Mouse (Mus musculus): Measurements from ENCODE around the gene Zcwpw1. TPM values are rescaled to one million over a fixed set of nuclear protein-coding genes. Genes with fewer than 3 reads are reported as not detected.

Zcwpw1 gene
- polyA plus RNA-seq, 1 experiment from 2014 or later = 19.5 TPM

DNA sequence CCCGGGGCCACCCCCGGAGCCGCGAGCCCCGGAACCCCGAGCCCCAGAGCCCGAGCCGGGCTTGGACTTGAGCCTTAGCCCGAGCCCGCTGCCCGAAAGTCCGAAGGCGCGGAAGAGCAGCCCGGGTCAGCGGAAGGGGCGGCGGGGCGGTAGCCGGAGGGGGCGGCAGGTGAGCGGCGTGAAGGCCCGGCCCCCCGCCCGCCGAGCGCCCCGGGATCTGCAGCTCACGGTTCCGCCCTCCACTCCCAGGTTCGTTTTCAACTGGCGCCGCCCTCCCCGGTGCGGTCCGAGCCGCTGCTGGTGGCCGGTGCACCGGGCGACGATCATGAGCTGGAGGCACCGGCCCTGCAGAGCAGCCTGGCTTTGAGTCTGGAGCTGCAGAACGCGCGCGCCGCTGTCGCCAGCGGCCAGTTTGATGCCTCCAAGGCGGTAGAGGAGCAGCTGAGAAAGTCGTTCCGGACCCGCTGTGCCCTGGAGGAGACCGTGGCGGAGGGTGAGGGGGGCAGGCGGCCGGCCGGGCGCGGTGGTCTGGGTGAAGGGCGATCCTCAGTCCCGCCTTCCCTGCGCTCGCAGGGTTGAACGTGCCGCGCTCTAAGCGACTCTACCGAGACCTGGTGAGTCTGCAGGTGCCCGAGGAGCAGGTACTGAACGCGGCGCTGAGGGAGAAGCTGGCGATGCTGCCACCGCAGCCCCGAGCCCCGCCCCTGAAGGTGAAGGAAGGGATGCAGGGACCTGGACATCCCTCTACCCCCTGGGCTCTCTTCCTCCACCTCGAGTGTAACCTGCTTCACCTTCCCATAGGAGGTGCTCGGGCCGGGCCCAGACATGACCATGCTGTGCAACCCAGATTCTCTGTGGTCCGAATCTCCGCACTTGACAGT lies 8.3 kb upstream of the Zcwpw1 start:
- H3K4me2 ChIP-seq (replicated peaks) = peak overlapping the region; percentile 98
- ATAC-seq (ENCODE audit: low FRiP score) = peak; percentile 38
- under 1% methylated on average over 64 of the region's 83 CpGs for WGBS

DNA sequence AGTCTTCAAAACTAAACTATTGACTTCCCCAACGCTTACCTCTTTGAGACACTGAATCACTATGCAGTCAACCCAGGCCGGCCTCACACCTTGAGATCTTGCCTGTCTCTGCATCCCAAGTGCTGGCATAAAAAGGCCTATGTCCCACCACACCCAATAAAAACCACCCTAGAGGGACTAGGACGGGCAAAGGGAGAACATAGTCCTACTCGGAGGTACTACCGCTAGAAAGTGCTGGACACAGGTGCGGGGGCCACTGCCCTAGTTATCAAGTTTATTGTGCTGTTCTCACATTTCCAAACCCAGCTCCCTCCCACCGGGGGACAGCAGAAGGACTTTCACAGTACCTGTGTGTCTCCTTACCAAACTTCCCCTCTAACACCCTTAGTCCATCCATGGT lies 5.9 kb upstream of the Zcwpw1 start:
- Histone ChIP-seq H3K9ac (no peak overlapping the region), H3K27ac (no peak overlapping the region), H3K36me3 (peaks cover 44% of the 10 kb centered on the region), H3K27me3 (no peaks in the 10 kb centered on the region), H3K9me3 (replicated peaks) (no peaks in the 10 kb centered on the region), H3K4me1 (peaks cover 54% of the 10 kb centered on the region), H3K4me2 (replicated peaks) (no peak overlapping the region), H3K4me3 (no peak overlapping the region)
- no peak for ATAC-seq (ENCODE audit: low FRiP score)
- 95% methylated on average over 7 of the region's 7 CpGs for WGBS

More for the DNA sequence above, 8.3 kb upstream of the Zcwpw1 start:
- Histone ChIP-seq H3K9ac (peak overlapping the region; percentile 96), H3K4me1 (peaks cover 44% of the 10 kb centered on the region), H3K36me3 (peaks cover 43% of the 10 kb centered on the region), H3K27ac (peak overlapping the region; percentile 96), H3K4me3 (peak overlapping the region; percentile 99), H3K27me3 (no peaks in the 10 kb centered on the region), H3K9me3 (replicated peaks) (no peaks in the 10 kb centered on the region)

DNA sequence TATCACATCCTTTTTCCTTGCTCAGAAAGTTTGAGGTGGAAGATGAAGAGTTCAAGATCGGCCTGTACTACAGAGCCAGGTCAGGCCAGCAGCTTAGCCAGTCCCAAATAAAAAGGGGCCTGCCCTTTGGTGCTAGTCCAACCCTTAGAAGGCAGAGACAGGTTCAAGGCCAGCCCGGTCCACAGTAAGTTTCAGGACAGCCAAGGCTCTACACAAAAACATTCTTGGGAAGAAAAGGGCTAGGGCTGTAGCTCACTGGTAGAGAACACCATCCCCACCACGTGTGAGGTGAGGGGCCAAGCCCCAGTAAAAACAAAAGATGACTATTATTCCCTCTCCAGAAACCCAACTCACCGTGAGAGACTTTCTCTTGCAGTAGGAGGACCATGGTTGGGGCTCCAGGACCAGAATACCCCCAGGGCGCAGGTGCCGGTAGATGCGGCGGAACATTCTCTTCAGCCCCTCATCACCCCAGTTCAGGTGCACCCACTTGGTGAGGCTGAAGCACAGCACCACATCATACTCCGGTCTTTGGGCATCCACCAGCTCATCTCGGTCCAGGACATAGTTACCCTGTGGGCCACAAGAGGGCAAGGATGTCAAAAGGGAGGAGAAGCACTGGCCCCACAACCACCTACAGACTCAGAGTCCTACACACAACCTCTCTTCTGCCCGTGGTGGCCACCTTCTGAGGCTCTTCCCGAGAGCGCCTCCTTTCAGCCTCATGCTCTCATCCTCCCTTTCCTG lies 4.6 kb upstream of the Zcwpw1 start:
- Histone ChIP-seq H3K4me3 (peak overlapping the region; percentile 90), H3K4me2 (replicated peaks) (peak overlapping the region; percentile 78), H3K36me3 (peaks cover 44% of the 10 kb centered on the region), H3K27me3 (no peaks in the 10 kb centered on the region), H3K27ac (no peak overlapping the region), H3K9me3 (replicated peaks) (no peaks in the 10 kb centered on the region), H3K4me1 (peaks cover 57% of the 10 kb centered on the region), H3K9ac (peak overlapping the region; percentile 97; the same call in 1 of the 2 replicates)
- ATAC-seq (ENCODE audit: low FRiP score) = no peak
- 83% methylated on average over 13 of the region's 13 CpGs for WGBS

DNA sequence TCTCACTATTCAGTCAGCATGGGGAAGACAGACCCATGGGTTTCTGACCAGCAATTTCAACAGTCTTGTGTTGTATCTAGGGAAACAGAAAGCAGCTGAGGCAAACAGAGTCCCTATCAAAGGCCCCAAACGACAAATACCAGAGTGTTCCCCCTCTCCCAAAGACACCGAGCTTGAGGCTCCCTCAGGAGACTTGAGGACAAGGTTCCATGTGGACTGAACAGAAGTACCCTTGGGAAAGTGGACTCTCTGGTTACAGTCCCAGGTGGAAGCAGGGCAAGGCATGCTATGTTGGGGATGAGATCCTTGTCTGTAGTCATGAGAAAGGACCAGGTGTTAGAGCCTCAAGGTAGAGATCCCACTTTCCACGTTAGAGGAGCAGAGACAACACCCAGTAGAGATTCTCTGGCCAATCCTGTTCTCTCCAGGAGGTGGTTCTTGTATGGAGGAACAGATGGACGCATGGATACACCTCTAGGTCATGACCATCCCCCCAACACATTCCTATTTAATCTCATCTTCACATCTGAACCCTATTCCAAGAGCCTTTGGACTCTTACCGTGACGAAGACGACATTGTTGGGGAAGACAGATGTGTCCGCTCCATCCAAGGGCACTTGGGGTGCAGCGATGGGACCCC lies 3.6 kb upstream of the Zcwpw1 start:
- 70% methylated on average over 9 of the region's 9 CpGs for WGBS
- ATAC-seq (ENCODE audit: low FRiP score) = no peak

DNA sequence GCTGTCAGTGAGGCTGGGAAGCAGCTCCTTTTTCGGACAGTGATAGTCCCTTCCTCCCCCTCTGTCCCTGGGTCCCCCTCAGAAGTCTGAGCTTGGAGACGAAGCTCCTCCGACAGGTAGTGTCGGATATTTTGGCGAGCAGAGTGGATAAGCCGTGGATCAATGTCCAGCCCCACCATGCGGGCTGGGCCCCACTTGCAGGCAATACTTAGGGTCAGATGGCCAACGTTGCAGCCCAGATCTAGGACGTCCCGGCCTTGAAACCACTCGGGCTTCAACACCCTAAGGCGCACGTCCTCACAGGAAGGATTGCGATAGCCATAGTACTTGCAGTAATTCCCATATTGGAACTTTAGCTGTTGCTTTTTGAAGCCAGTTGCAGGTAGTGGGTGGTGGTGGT lies 3.1 kb upstream of the Zcwpw1 start:
- 83% methylated on average over 14 of the region's 14 CpGs for WGBS

More for the DNA sequence above, 3.6 kb upstream of the Zcwpw1 start:
- peak overlapping the region; percentile 78 for H3K4me2 ChIP-seq (replicated peaks)
- no peaks in the 10 kb centered on the region for H3K9me3 ChIP-seq (replicated peaks)
- no peaks in the 10 kb centered on the region; the same call in 1 of the 2 replicates for H3K27me3 ChIP-seq
- H3K36me3 ChIP-seq = peaks cover 44% of the 10 kb centered on the region
- peaks cover 60% of the 10 kb centered on the region for H3K4me1 ChIP-seq
- peak overlapping the region; percentile 90 for H3K4me3 ChIP-seq
- H3K27ac ChIP-seq = no peak overlapping the region
- peak overlapping the region; percentile 97 for H3K9ac ChIP-seq

DNA sequence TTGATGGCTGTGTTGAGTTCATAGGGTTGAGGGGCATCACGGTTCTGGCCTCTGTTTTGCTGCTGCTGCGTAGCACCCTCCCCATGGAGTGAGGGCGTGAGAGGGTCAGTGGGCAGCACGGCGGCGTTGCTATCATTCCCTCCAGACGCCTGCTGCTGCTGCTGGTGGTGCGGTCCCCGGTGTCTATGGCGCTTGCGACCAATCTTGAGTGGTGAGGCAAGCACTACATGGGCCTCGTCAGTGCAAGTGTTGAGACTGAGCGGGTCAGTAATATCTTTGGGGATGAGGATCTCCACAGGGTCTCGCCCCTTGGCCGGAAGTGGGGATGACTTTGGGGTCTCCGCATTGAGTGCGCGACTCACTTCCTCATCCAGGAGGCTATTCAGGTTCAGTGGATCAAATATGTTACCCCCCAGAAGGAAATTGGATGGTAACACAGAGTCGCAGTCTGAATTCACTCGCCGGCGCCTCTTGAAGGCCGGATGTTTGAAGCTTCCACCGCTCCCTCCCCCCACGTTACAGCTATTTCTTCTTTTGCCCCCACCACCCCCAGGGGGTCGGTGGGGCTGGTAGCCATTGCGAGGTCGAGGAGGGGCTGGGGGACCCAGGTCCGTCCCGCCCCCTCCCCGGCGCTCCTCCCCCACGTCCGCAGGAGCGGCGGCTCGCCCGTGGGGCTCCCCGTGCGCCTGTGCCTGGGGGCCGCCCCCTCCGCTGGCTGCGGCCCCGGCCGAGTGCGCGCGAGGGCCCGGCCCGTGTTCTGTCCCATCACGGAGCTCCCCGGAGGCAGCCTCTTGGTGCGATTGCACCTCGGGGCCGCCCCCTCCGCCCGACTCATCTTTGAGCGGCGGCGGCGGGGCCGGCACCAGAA lies 2.2 kb upstream of the Zcwpw1 start:
- peaks cover 49% of the 10 kb centered on the region for H3K4me1 ChIP-seq
- peak overlapping the region; percentile 78 for H3K4me2 ChIP-seq (replicated peaks)
- H3K9ac ChIP-seq = peak overlapping the region; percentile 97
- H3K27me3 ChIP-seq = peaks cover 3% of the 10 kb centered on the region; the same call in 1 of the 2 replicates
- peak overlapping the region; percentile 90 for H3K4me3 ChIP-seq
- peak; percentile 11; the same call in 1 of the 2 replicates for ATAC-seq (ENCODE audit: low FRiP score)
- H3K27ac ChIP-seq = peak overlapping the region; percentile 99
- WGBS = 2% methylated on average over 46 of the region's 62 CpGs
- H3K9me3 ChIP-seq (replicated peaks) = no peaks in the 10 kb centered on the region
- peaks cover 40% of the 10 kb centered on the region for H3K36me3 ChIP-seq

More for the DNA sequence above, 3.1 kb upstream of the Zcwpw1 start:
- Histone ChIP-seq H3K9ac (peak overlapping the region; percentile 97), H3K4me1 (peaks cover 58% of the 10 kb centered on the region), H3K9me3 (replicated peaks) (no peaks in the 10 kb centered on the region), H3K4me2 (replicated peaks) (peak overlapping the region; percentile 78), H3K4me3 (peak overlapping the region; percentile 90), H3K27me3 (peaks cover 3% of the 10 kb centered on the region; the same call in 1 of the 2 replicates), H3K27ac (no peak overlapping the region), H3K36me3 (peaks cover 44% of the 10 kb centered on the region)
- no peak for ATAC-seq (ENCODE audit: low FRiP score)

DNA sequence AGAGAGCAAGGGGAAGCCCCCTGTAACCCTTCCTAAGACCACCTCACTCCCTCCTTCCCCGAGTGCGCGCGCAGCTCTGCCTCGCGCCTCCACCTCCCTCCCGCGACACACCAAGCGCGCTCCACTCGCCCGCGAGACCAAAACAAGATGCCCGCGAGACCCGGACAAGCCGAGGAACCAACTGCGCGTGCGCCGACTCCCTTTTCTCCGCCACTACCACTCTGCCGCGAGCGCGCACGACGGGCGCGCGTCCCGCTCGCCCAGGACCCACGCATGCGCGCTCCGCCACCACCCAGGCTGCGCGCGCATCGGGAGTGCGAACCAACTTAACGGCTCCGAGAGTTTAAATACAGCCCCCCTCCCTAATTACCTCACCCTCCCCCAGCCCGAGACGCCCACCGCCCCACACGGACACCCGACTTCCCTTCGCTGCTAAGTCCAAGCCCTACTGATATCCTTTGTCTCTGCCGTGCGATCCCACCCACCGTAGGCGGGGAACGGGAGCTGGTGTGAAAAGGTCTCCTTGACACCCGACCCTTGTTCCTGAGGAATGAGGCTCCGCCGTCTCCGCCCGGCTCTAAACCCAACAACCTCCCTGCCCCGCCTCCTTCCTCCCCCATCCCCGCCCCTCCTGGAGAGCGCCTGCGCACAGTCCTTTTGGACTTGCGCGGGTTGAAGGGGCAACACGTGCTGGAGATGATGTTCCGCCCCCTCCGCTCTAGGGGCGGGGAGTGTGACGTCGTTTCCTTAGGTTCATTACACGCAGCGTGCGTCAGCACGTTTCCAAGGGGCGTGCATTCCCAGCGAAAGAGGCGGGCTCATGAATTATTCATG lies 1.3 kb upstream of the Zcwpw1 start:
- Histone ChIP-seq H3K4me1 (peaks cover 44% of the 10 kb centered on the region), H3K4me3 (peak overlapping the region; percentile 90), H3K27me3 (peaks cover 3% of the 10 kb centered on the region; the same call in 1 of the 2 replicates), H3K9me3 (replicated peaks) (no peaks in the 10 kb centered on the region), H3K9ac (peak overlapping the region; percentile 97), H3K36me3 (peaks cover 31% of the 10 kb centered on the region), H3K27ac (peak overlapping the region; percentile 99), H3K4me2 (replicated peaks) (peak overlapping the region; percentile 78)
- WGBS = under 1% methylated on average over 77 of the region's 79 CpGs
- peak; percentile 87 for ATAC-seq (ENCODE audit: low FRiP score)

DNA sequence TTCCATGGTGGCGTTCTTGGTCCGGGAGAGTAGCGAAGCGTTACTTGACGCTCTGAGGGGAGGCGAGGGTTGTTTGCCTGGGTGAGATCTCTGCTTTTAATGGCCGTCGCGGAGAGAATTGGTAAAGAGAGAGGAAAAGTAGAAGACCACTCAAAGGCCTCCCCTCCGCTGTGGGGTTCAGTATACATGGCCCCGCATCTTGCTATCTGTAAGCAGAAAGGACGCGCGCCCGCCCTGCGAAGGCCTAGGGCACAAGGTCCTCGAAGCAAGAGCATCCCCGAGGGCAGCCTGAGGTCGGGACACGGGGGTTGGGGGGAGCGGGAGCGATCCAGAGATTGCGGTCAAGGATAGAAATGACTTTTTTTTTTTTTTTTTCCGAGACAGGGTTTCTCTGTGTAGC lies 573 bp downstream of the Zcwpw1 start:
- peaks cover 27% of the 10 kb centered on the region for H3K4me1 ChIP-seq
- H3K27me3 ChIP-seq = peaks cover 3% of the 10 kb centered on the region; the same call in 1 of the 2 replicates
- H3K27ac ChIP-seq = no peak overlapping the region
- 74% methylated on average over 24 of the region's 24 CpGs for WGBS
- peak overlapping the region; percentile 90; the same call in 1 of the 2 replicates for H3K4me3 ChIP-seq
- H3K9ac ChIP-seq = no peak overlapping the region
- ATAC-seq (ENCODE audit: low FRiP score) = no peak
- no peaks in the 10 kb centered on the region for H3K9me3 ChIP-seq (replicated peaks)
- H3K4me2 ChIP-seq (replicated peaks) = peak overlapping the region; percentile 78
- peaks cover 12% of the 10 kb centered on the region for H3K36me3 ChIP-seq

DNA sequence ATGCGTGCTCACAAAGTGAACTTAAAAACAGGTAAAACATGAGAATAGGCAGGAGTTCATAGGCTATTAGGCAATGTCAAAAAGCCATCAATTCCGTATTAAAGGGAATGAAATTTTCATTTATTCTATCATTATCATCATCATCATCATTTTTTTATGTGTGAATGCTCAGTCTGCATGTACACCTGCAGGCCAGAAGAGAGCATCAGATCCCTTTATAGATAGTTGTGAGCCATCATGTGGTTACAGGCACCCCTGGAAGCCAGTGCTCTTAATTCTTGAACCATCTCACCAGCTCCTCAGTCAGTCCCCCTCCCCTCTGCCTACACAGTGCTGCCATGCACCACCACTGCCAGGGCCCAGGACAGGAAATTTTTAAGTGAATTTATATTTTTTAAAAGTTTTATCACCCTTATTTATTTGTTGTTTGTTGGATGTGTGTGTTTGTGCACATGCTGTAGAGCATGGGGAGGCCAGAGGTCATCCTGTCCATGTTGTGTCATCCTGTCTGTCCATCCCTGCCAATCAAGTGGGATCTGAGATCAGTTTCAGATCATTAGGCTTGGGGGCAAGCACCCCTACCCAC lies 1.4 kb downstream of the Zcwpw1 start:
- Histone ChIP-seq H3K4me1 (peaks cover 18% of the 10 kb centered on the region), H3K4me3 (no peak overlapping the region), H3K9me3 (replicated peaks) (no peaks in the 10 kb centered on the region), H3K27ac (no peak overlapping the region), H3K4me2 (replicated peaks) (no peak overlapping the region), H3K27me3 (peaks cover 3% of the 10 kb centered on the region; the same call in 1 of the 2 replicates), H3K36me3 (peaks cover 3% of the 10 kb centered on the region; the same call in 1 of the 2 replicates), H3K9ac (no peak overlapping the region)
- 96% methylated on average over 2 of the region's 2 CpGs for WGBS
- ATAC-seq (ENCODE audit: low FRiP score) = no peak

DNA sequence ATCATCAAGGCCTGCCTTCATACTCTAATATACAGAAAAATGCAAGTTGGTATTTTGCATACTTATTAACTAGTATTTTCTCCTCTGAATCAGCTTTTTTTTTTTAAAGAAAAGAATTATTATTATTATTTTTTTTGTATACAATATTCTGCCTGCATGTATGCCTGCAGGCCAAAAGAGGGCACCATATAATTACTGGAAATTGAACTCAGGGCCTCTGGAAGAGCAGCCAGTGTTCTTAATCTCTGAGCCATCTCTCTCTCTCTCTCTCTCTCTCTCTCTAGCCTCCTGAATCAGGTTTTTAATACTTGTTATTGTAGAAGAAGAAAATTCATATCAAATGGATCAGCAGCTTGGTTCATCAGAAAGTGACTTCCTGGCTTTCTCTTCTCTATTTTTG lies 4.0 kb downstream of the Zcwpw1 start:
- H3K4me2 ChIP-seq (replicated peaks) = no peak overlapping the region
- H3K27me3 ChIP-seq = peaks cover 3% of the 10 kb centered on the region; the same call in 1 of the 2 replicates
- no peak overlapping the region for H3K4me3 ChIP-seq
- no peak overlapping the region for H3K27ac ChIP-seq
- H3K9ac ChIP-seq = no peak overlapping the region
- no peaks in the 10 kb centered on the region for H3K9me3 ChIP-seq (replicated peaks)
- no peak for ATAC-seq (ENCODE audit: low FRiP score)
- no peaks in the 10 kb centered on the region for H3K36me3 ChIP-seq
- 0 out of 2 replicates have a peak, but pooled peaks cover 5% of the 10 kb centered on the region for H3K4me1 ChIP-seq

All from hindbrain, embryonic 12.5 days (tissue).